Mouse (Mus musculus): ENCODE data around the gene Car15. TPM values are rescaled to one million over a fixed set of nuclear protein-coding genes. Genes with fewer than 3 reads are reported as not detected.

Gene Car15
- total and polyA plus RNA-seq, 2 experiments = 1.0 to 3.7 TPM

- Histone ChIP-seq H3K4me3 (ENCODE audit: insufficient read depth, low read depth, low read length) (no peak overlapping the region), H3K27ac (replicated peaks; ENCODE audit: insufficient read depth, low read depth, low read length) (no peak overlapping the region), H3K9ac (ENCODE audit: low read depth, low read length) (no peak overlapping the region), H3K79me2 (ENCODE audit: control insufficient read depth, insufficient read depth, low read length) (no peaks in the 10 kb centered on the region), H3K4me1 (ENCODE audit: control insufficient read depth, insufficient read depth, low read length) (no peaks in the 10 kb centered on the region), H3K27me3 (ENCODE audit: control insufficient read depth, insufficient read depth, low read length) (no peaks in the 10 kb centered on the region), H3K36me3 (ENCODE audit: control insufficient read depth, insufficient read depth, low read length) (peaks cover 55% of the 10 kb centered on the region)
- 87% methylated on average over 2 of the region's 2 CpGs for WGBS
- no peak for DNase-seq (ENCODE audit: extremely low read depth, low read depth, low spot score)
- TF ChIP-seq POLR2A (IDR thresholded peaks at IDR 0.05; ENCODE audit: extremely low read depth, insufficient read depth, low read length) (no peak), CTCF (IDR thresholded peaks at IDR 0.05; ENCODE audit: low read depth, low read length) (no peak)
Observed at GRCm38 (mm10) chr16:17853263-17853662, 15.1 kb upstream of the Car15 start.

- Histone ChIP-seq H3K27me3 (ENCODE audit: control insufficient read depth, insufficient read depth, low read length) (no peaks in the 10 kb centered on the region), H3K4me3 (ENCODE audit: insufficient read depth, low read depth, low read length) (no peak overlapping the region), H3K27ac (replicated peaks; ENCODE audit: insufficient read depth, low read depth, low read length) (no peak overlapping the region), H3K36me3 (ENCODE audit: control insufficient read depth, insufficient read depth, low read length) (peaks cover 53% of the 10 kb centered on the region), H3K9ac (ENCODE audit: low read depth, low read length) (no peak overlapping the region), H3K79me2 (ENCODE audit: control insufficient read depth, insufficient read depth, low read length) (no peaks in the 10 kb centered on the region), H3K4me1 (ENCODE audit: control insufficient read depth, insufficient read depth, low read length) (no peaks in the 10 kb centered on the region)
- no peak for TF ChIP-seq POLR2A (IDR thresholded peaks at IDR 0.05; ENCODE audit: extremely low read depth, insufficient read depth, low read length)
- TF ChIP-seq CTCF (IDR thresholded peaks at IDR 0.05; ENCODE audit: low read depth, low read length) = no peak
- DNase-seq (ENCODE audit: extremely low read depth, low read depth, low spot score) = no peak
- 94% methylated on average over 1 of the region's 1 CpGs for WGBS
Observed at GRCm38 (mm10) chr16:17851860-17852259, 13.7 kb upstream of the Car15 start.

- H3K9ac ChIP-seq (ENCODE audit: low read depth, low read length) = no peak overlapping the region
- TF ChIP-seq POLR2A (IDR thresholded peaks at IDR 0.05; ENCODE audit: extremely low read depth, insufficient read depth, low read length) (no peak), CTCF (IDR thresholded peaks at IDR 0.05; ENCODE audit: low read depth, low read length) (no peak)
Observed at GRCm38 (mm10) chr16:17851331-17851730, 13.2 kb upstream of the Car15 start.

GRCm38 (mm10) chr16:17849486-17849885 lies 11.3 kb upstream of the Car15 start:
- H3K9ac ChIP-seq (ENCODE audit: low read depth, low read length) = no peak overlapping the region
- no peak overlapping the region for H3K4me3 ChIP-seq (ENCODE audit: insufficient read depth, low read depth, low read length)
- H3K79me2 ChIP-seq (ENCODE audit: control insufficient read depth, insufficient read depth, low read length) = no peaks in the 10 kb centered on the region
- no peak for DNase-seq (ENCODE audit: extremely low read depth, low read depth, low spot score)
- no peaks in the 10 kb centered on the region for H3K27me3 ChIP-seq (ENCODE audit: control insufficient read depth, insufficient read depth, low read length)
- H3K36me3 ChIP-seq (ENCODE audit: control insufficient read depth, insufficient read depth, low read length) = peaks cover 55% of the 10 kb centered on the region
- whole genome bisulfite sequencing = 90% methylated on average over 6 of the region's 6 CpGs
- no peaks in the 10 kb centered on the region for H3K4me1 ChIP-seq (ENCODE audit: control insufficient read depth, insufficient read depth, low read length)
- TF ChIP-seq CTCF (IDR thresholded peaks at IDR 0.05; ENCODE audit: low read depth, low read length) = no peak
- no peak for TF ChIP-seq POLR2A (IDR thresholded peaks at IDR 0.05; ENCODE audit: extremely low read depth, insufficient read depth, low read length)
- H3K27ac ChIP-seq (replicated peaks; ENCODE audit: insufficient read depth, low read depth, low read length) = no peak overlapping the region

More at GRCm38 (mm10) chr16:17851331-17851730, 13.2 kb upstream of the Car15 start:
- no peaks in the 10 kb centered on the region for H3K4me1 ChIP-seq (ENCODE audit: control insufficient read depth, insufficient read depth, low read length)
- DNase-seq (ENCODE audit: extremely low read depth, low read depth, low spot score) = no peak
- H3K36me3 ChIP-seq (ENCODE audit: control insufficient read depth, insufficient read depth, low read length) = peaks cover 52% of the 10 kb centered on the region
- H3K27ac ChIP-seq (replicated peaks; ENCODE audit: insufficient read depth, low read depth, low read length) = no peak overlapping the region
- no peak overlapping the region for H3K4me3 ChIP-seq (ENCODE audit: insufficient read depth, low read depth, low read length)
- WGBS = 97% methylated on average over 5 of the region's 5 CpGs
- no peaks in the 10 kb centered on the region for H3K79me2 ChIP-seq (ENCODE audit: control insufficient read depth, insufficient read depth, low read length)
- H3K27me3 ChIP-seq (ENCODE audit: control insufficient read depth, insufficient read depth, low read length) = no peaks in the 10 kb centered on the region

- no peaks in the 10 kb centered on the region for H3K4me1 ChIP-seq (ENCODE audit: control insufficient read depth, insufficient read depth, low read length)
- H3K4me3 ChIP-seq (ENCODE audit: insufficient read depth, low read depth, low read length) = no peak overlapping the region
- H3K79me2 ChIP-seq (ENCODE audit: control insufficient read depth, insufficient read depth, low read length) = no peaks in the 10 kb centered on the region
- no peak overlapping the region for H3K9ac ChIP-seq (ENCODE audit: low read depth, low read length)
- no peaks in the 10 kb centered on the region for H3K27me3 ChIP-seq (ENCODE audit: control insufficient read depth, insufficient read depth, low read length)
- H3K27ac ChIP-seq (replicated peaks; ENCODE audit: insufficient read depth, low read depth, low read length) = no peak overlapping the region
- peak; percentile 61 for TF ChIP-seq CTCF (IDR thresholded peaks at IDR 0.05; ENCODE audit: low read depth, low read length)
- TF ChIP-seq POLR2A (IDR thresholded peaks at IDR 0.05; ENCODE audit: extremely low read depth, insufficient read depth, low read length) = no peak
- DNase-seq (ENCODE audit: extremely low read depth, low read depth, low spot score) = peak; percentile 43
- H3K36me3 ChIP-seq (ENCODE audit: control insufficient read depth, insufficient read depth, low read length) = peaks cover 50% of the 10 kb centered on the region
- WGBS = 41% methylated on average over 1 of the region's 1 CpGs
Observed at GRCm38 (mm10) chr16:17848928-17849327, 10.8 kb upstream of the Car15 start.

GRCm38 (mm10) chr16:17848431-17848830 lies 10.3 kb upstream of the Car15 start:
- Histone ChIP-seq H3K27me3 (ENCODE audit: control insufficient read depth, insufficient read depth, low read length) (no peaks in the 10 kb centered on the region), H3K4me1 (ENCODE audit: control insufficient read depth, insufficient read depth, low read length) (no peaks in the 10 kb centered on the region), H3K9ac (ENCODE audit: low read depth, low read length) (no peak overlapping the region), H3K4me3 (ENCODE audit: insufficient read depth, low read depth, low read length) (no peak overlapping the region), H3K79me2 (ENCODE audit: control insufficient read depth, insufficient read depth, low read length) (no peaks in the 10 kb centered on the region), H3K36me3 (ENCODE audit: control insufficient read depth, insufficient read depth, low read length) (peaks cover 49% of the 10 kb centered on the region), H3K27ac (replicated peaks; ENCODE audit: insufficient read depth, low read depth, low read length) (no peak overlapping the region)
- DNase-seq (ENCODE audit: extremely low read depth, low read depth, low spot score) = no peak
- TF ChIP-seq POLR2A (IDR thresholded peaks at IDR 0.05; ENCODE audit: extremely low read depth, insufficient read depth, low read length) = no peak
- TF ChIP-seq CTCF (IDR thresholded peaks at IDR 0.05; ENCODE audit: low read depth, low read length) = no peak
- WGBS = 84% methylated on average over 6 of the region's 6 CpGs

Measured in liver, adult 2 months (tissue).